Mouse (Mus musculus): ENCODE measurements around the gene Tmed9.

GRCm38 (mm10) chr13:55604606-55605005 is 31.1 kb downstream of the Tmed9 start:
- TF ChIP-seq CTCF (IDR thresholded peaks at IDR 0.05; ENCODE audit: low read depth) = no peak
- no peak for TF ChIP-seq EP300 (optimal IDR thresholded peaks at IDR 0.05)
